Mouse (Mus musculus) myocyte (in vitro differentiated cells): ENCODE measurements around the gene Frs2.

Experiments
- CEBPB ChIP-seq: IDR thresholded peaks from 2 replicates; pipeline ENCODE4 v1.6.1; 2011; ENCODE audit warnings: mild to moderate bottlenecking, moderate library complexity; ENCODE audit not compliant: poor library complexity, insufficient read depth, severe bottlenecking
- MAX ChIP-seq: IDR thresholded peaks from one replicate; pipeline ENCODE4 v1.6.1; 2011; ENCODE audit warnings: low read depth, mild to moderate bottlenecking, control low read depth
- MYOD1 ChIP-seq, 3 experiments: IDR thresholded peaks; one replicate each; pipeline ENCODE4 v1.6.1; 2011; ENCODE audit warnings: control low read depth in 2 of 3, low read depth in 2 of 3, mild to moderate bottlenecking in 2 of 3, moderate library complexity in 1 of 3; ENCODE audit not compliant: insufficient read length in 2 of 3, control insufficient read depth in 1 of 3
- MYOG ChIP-seq, 3 experiments: IDR thresholded peaks; one replicate each; pipeline ENCODE4 v1.6.1; 2011; ENCODE audit warnings: control low read depth in 2 of 3, low read depth in 2 of 3, mild to moderate bottlenecking in 2 of 3; ENCODE audit not compliant: insufficient read length in 2 of 3, control insufficient read depth in 1 of 3, insufficient read depth in 1 of 3
- POLR2A ChIP-seq: IDR thresholded peaks from one replicate; pipeline ENCODE4 v1.6.1; 2011; ENCODE audit warnings: low read depth, mild to moderate bottlenecking, control low read depth, moderate library complexity; ENCODE audit not compliant: insufficient read length
- POLR2AphosphoS2 ChIP-seq: IDR thresholded peaks from one replicate; pipeline ENCODE4 v1.6.1; 2011; ENCODE audit warnings: low read depth, control low read depth; ENCODE audit not compliant: insufficient read length
- REST ChIP-seq: IDR thresholded peaks from one replicate; pipeline ENCODE4 v1.6.1; 2011; ENCODE audit warnings: mild to moderate bottlenecking, control low read depth, moderate library complexity; ENCODE audit not compliant: insufficient read depth, insufficient read length
- SRF ChIP-seq: IDR thresholded peaks from one replicate; pipeline ENCODE4 v1.6.1; 2011; ENCODE audit warnings: low read depth; ENCODE audit not compliant: control insufficient read depth, insufficient read length

DNA sequence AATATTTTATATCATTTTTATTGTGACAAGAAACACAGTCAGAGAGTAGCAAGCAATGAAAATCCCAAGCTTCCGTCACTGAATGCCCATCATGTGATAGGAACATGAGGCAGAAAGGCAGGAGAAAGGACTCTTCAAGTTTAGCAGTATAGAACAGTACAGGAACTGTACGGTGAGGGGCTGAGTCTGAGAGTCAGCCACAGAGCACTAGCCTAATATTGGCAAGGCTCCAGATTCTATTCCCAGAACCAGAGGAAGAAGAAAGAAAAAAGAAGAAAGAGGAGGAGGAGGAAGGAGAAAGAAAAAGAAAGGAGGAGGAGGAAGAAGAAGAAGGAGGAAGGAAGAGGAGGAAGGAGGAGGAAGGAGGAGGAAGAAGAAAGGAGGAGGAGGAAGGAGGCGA, 32.7 kb downstream of the Frs2 start:
- no peak for TF ChIP-seq MYOG (IDR thresholded peaks at IDR 0.05; ENCODE audit: control insufficient read depth in 1 of 3, insufficient read depth in 1 of 3, insufficient read length in 2 of 3, low read depth in 2 of 3)
- TF ChIP-seq POLR2A: no peak
- no peak for TF ChIP-seq SRF
- no peak for TF ChIP-seq POLR2AphosphoS2
- TF ChIP-seq CEBPB: no peak
- no peak for TF ChIP-seq MAX
- TF ChIP-seq REST: no peak
- no peak for TF ChIP-seq MYOD1 (IDR thresholded peaks at IDR 0.05; ENCODE audit: control insufficient read depth in 1 of 3, insufficient read length in 2 of 3, low read depth in 2 of 3)
